Mouse (Mus musculus): ENCODE measurements at regions not wholly inside any gene's neighbourhood (a gene's known extent, or its start where the extent isn't known, plus 50 kb on each side); places are given as distances from the start of the nearest gene placed in this dataset.

DNA sequence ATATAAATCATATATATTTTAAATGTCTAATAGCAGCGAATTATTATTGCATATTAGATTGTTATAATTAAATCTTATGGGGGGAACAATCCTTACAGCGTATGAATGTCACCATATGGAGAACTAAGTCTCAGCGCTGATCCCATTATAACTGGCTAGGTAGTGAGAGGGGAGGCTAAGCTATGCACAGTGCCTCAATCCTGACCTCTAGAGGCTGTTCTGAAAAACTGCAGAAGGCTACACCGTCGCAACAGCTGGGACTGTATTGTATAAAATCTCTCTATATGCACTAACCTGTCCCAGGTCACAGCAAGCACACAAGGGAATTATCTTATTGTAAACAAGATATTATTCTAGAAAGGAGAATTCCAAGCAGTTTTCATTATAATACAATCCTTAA lies 164.0 kb downstream of the Iqub start:
- TF ChIP-seq CTCF (IDR thresholded peaks at IDR 0.05; ENCODE audit: low read depth, low read length) (peak; percentile 53), GATA1 (IDR thresholded peaks at IDR 0.05; ENCODE audit: borderline replicate concordance, low read length) (no peak), TAL1 (conservative IDR thresholded peaks at IDR 0.05; ENCODE audit: low read depth, low read length) (no peak), POLR2AphosphoS5 (IDR thresholded peaks at IDR 0.05; ENCODE audit: insufficient replicate concordance, low read depth, low read length) (no peak)
